Mouse (Mus musculus): Measurements from ENCODE around the gene 3425401B19Rik. TPM values are rescaled to one million over a fixed set of nuclear protein-coding genes. Genes with fewer than 3 reads are reported as not detected.

The 3425401B19Rik gene
- not detected for total RNA-seq (2023)

GRCm38 (mm10) chr14:32685124-32685826 lies at the start of gene 3425401B19Rik:
Gene 3425401B19Rik (minus strand): TSS chr14:32685293.

Other genes starting within 250 kb of the 3425401B19Rik start
- not detected for gene Slc18a3, start 220.4 kb downstream of the 3425401B19Rik start, total RNA-seq (2023)
- gene Chat, start 219.3 kb downstream of the 3425401B19Rik start, total RNA-seq (2023): not detected
- 10 to 100 TPM; 15.8 to 18.0 TPM for gene Ercc6, start 171.8 kb downstream of the 3425401B19Rik start, total RNA-seq (2023)
- not detected for gene Prrxl1, start 85.9 kb downstream of the 3425401B19Rik start, total RNA-seq (2023)
- gene Tmem273, start 100.7 kb upstream of the 3425401B19Rik start, total RNA-seq (2023): 10 to 100 TPM in 1 of 2 experiments, 1 to 10 TPM in 1; 8.5 to 11.5 TPM
- not detected for gene Fam170b, start 148.7 kb upstream of the 3425401B19Rik start, total RNA-seq (2023)
- gene Vstm4, start 171.5 kb upstream of the 3425401B19Rik start, total RNA-seq (2023): 10 to 100 TPM; 11.4 to 12.4 TPM